Mouse (Mus musculus): Measurements from ENCODE around the gene Gm10591.
"Not testable (repeated sequence)": the region's sequence is repeated elsewhere in the genome, so short reads cannot be mapped to it uniquely, and the experiment has no call there.

Gene Gm10591

GRCm38 (mm10) chr4:42611895-42612294, at the start of gene Gm10591:
Gm10591 (plus strand) TSS chr4:42612195.
- DNase-seq (ENCODE audit: low spot score in 2 of 2) = not testable (repeated sequence)

- DNase-seq (ENCODE audit: low spot score in 2 of 2) = not testable (repeated sequence)
Measured at GRCm38 (mm10) chr4:42629419-42629818, 17.4 kb downstream of the Gm10591 start, which contains the start of gene Gm2564. Gm2564 (plus strand) TSS chr4:42629719.

- DNase-seq (ENCODE audit: low spot score in 2 of 2) = not testable (repeated sequence)
Measured at GRCm38 (mm10) chr4:42654951-42655350, 43.0 kb downstream of the Gm10591 start, which contains the start of gene Ccl27b. Ccl27b (plus strand) TSS chr4:42655251.

- DNase-seq (ENCODE audit: low spot score in 2 of 2) = not testable (repeated sequence)
Measured at GRCm38 (mm10) chr4:42661793-42662192, 49.8 kb downstream of the Gm10591 start, which contains the start of gene Il11ra2. Il11ra2 (minus strand) TSS chr4:42661893.

Data from thymus, postnatal 10 days (tissue).